Mouse (Mus musculus) stomach, postnatal 0 days (tissue): ENCODE data around the gene Hes2.

ENCODE experiments used
- CTCF ChIP-seq: IDR thresholded peaks from 2 replicates; pipeline ENCODE4 v1.5.1; 2016; ENCODE audit warnings: antibody characterized with exemption, low read depth, mild to moderate bottlenecking, moderate library complexity
- EP300 ChIP-seq: optimal IDR thresholded peaks from 2 replicates; pipeline ENCODE3; 2016; ENCODE audit warnings: antibody characterized with exemption

- TF ChIP-seq CTCF (no peak), EP300 (no peak)
Measured at GRCm38 (mm10) chr4:152206199-152206598, 47.5 kb downstream of the Hes2 start.
